Mouse (Mus musculus): ENCODE data around the gene Sccpdh. TPM values are rescaled to one million over a fixed set of nuclear protein-coding genes. Genes with fewer than 3 reads are reported as not detected.
"Not testable (repeated sequence)": the region's sequence is repeated elsewhere in the genome, so short reads cannot be mapped to it uniquely, and the experiment has no call there.

The Sccpdh gene
- polyA plus RNA-seq, 1 experiment from 2014 or later: 84.4 TPM

DNA sequence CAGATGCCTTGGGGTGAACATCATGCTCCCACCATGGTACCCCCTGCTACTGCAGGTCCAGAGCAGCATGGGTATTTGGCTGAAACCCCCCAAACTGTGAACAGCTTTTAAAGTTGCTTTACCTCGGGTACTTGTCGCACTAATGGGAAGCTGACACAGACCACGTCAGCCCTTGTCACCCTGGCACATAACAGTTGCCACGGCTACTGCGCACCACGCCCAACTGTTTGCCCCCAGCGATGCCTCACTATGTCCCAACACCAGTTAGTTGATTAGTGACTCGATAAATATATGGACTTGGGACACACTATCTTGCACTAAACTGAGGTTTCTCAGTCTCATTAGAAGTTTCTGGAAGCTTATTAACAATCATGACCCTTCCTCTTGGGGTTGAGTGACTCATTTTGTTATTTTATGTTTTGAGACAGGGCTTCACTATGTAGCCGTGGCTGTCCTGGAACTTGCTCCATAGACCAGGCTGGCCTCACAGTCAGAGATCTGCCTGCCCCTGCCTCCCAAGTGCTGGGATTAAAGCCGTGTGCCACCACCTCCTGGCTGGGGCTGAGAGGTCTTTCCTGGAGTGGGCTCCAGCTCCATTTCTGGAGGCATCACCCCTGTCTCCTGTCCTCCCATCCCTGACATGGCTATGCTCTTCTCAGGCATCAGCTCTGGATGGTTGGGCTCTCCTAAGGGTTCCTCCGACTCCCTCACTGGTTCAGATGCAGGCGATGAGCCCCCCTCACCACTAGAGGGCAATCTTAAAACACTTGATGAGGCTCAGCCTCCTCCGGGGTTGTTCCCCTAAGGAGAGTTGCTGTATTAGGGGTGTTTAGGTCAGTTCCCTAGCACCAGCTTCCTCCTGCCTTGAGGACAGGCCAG, 22.7 kb upstream of the Sccpdh start:
- no peak overlapping the region for H3K27ac ChIP-seq
- WGBS: 60% methylated on average over 13 of the region's 13 CpGs
- H3K9me3 ChIP-seq: no peaks in the 10 kb centered on the region
- H3K36me3 ChIP-seq: no peaks in the 10 kb centered on the region
- peaks cover 16% of the 10 kb centered on the region for H3K4me1 ChIP-seq
- no peak overlapping the region for H3K4me3 ChIP-seq
- H3K27me3 ChIP-seq (ENCODE audit: insufficient read depth, poor library complexity, severe bottlenecking): no peaks in the 10 kb centered on the region
- DNase-seq (ENCODE audit: low spot score): peak; percentile 89

DNA sequence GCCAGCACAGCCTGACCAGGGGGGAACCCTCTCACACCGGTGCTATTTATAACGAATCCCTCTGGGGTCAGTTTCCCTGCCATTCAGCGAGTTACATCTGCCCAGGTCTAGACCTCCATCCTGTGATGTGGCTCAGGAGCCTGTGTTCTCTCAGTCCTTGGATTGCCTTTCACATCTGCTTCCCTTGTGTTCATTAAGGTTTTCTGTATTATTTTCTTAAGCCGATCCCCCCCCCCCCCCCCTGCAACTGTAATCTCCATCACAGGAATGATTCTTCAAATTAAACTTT, 22.1 kb upstream of the Sccpdh start:
- DNase-seq (ENCODE audit: low spot score): no peak
- H3K27me3 ChIP-seq (ENCODE audit: insufficient read depth, poor library complexity, severe bottlenecking): no peaks in the 10 kb centered on the region
- 20% methylated on average over 4 of the region's 4 CpGs for WGBS
- no peaks in the 10 kb centered on the region for H3K36me3 ChIP-seq
- H3K4me3 ChIP-seq: no peak overlapping the region
- no peaks in the 10 kb centered on the region for H3K9me3 ChIP-seq
- H3K27ac ChIP-seq: no peak overlapping the region
- peaks cover 19% of the 10 kb centered on the region for H3K4me1 ChIP-seq

DNA sequence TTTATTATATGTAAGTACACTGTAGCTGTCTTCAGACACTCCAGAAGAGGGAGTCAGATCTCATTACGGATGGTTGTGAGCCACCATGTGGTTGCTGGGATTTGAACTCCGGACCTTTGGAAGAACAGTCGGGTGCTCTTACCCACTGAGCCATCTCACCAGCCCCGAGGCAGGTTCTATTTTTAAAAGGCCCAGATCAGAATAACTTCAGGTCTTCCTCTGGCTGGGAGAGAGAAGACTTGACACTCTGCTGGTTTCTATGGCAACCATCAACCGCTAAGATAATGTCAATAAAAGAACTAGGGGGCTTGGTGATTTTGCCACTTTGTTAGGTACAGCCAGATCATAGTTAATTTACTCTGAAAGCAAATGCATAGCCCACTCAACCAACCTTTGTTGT, 19.3 kb upstream of the Sccpdh start:
- peaks cover 19% of the 10 kb centered on the region for H3K4me1 ChIP-seq
- 59% methylated on average over 5 of the region's 5 CpGs for WGBS
- DNase-seq (ENCODE audit: low spot score); H3K36me3 ChIP-seq; H3K4me3 ChIP-seq; H3K9me3 ChIP-seq; H3K27ac ChIP-seq; H3K27me3 ChIP-seq (ENCODE audit: insufficient read depth, poor library complexity, severe bottlenecking): not testable (repeated sequence)

DNA sequence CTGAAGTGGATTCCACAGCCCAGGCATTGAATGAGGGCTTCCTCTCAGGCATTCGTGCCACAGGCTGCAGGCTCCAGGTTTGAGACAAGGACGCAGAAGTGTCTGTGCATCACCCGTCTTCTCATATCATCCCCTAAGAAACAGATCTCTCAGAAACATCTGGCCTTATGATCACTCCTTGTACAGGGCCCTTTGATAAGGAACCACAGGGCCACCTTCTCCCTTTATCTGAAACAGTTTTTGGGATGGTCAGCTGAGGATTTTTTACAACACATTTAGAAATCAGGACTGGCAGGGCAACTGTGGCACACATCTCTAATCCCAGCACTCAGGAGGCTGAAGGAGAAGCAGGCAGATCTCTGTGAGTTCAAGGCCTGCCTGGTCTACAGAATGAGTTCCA, 18.7 kb upstream of the Sccpdh start:
- Histone ChIP-seq H3K4me3 (no peak overlapping the region), H3K9me3 (no peaks in the 10 kb centered on the region), H3K4me1 (peaks cover 19% of the 10 kb centered on the region), H3K36me3 (no peaks in the 10 kb centered on the region), H3K27me3 (ENCODE audit: insufficient read depth, poor library complexity, severe bottlenecking) (no peaks in the 10 kb centered on the region), H3K27ac (no peak overlapping the region)
- 60% methylated on average over 3 of the region's 3 CpGs for WGBS
- DNase-seq (ENCODE audit: low spot score): no peak

DNA sequence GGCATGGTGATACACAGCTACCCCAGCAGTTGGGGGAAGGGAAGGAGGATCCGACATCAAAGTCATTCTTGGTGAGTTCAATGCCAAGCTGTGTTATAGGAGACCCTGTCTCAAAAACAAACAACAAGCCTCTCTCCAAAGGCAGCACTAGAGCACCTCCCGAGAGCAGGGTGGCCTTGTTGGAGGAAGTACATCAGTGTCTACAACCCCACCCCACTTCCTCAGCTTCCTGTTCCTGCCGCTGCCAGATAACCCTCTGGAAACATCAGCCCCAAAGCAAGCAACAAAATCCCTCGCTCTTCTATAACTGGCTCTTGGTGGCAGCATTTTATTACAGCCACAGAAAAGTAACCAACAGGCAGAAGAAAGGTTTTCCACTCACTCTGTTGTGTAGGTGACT, 17.7 kb upstream of the Sccpdh start:
- no peak for DNase-seq (ENCODE audit: low spot score)
- Histone ChIP-seq H3K36me3 (no peaks in the 10 kb centered on the region), H3K9me3 (no peaks in the 10 kb centered on the region), H3K27ac (peak overlapping the region; percentile 16; the same call in 1 of the 2 replicates), H3K27me3 (ENCODE audit: insufficient read depth, poor library complexity, severe bottlenecking) (no peaks in the 10 kb centered on the region), H3K4me1 (peaks cover 19% of the 10 kb centered on the region), H3K4me3 (no peak overlapping the region)
- 55% methylated on average over 4 of the region's 4 CpGs for WGBS

DNA sequence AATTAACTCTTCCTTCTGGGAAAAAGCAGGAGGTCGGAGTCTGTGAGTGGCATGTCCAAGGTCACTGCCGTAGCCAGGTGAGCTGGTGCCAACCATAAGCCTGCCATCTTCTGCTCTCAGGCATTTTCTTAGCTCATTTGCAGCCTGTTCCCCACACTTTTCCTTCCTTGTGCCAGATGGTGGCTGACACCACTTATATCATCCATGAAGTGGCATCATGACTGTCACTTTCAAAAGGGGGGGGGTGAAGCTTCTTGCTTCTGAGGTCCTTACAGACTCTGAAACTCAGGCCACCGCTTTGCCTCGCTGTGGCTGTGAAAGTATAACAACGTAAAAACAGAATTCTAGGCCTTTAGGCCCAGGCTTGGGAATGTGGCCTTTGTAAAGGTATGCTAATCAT, 16.8 kb upstream of the Sccpdh start:
- no peak overlapping the region for H3K27ac ChIP-seq

DNA sequence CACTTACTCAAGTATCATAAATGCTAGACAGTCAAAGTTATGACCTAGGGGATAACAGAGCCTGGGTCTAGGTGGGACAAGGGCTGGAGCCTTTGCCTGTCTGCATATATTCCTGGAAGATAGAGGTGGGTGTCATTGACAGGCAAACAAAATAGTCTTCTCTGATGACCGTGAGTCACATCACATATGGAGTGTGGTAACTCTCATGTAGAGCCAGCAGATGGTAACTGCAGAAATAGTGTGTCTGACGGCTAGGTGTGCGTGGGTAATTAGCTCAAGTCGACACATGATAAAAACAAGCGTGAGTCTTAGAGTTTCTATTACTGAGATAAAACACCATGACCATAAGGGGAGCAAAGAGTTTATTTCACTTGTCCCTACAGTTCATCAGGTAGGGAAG, 4.9 kb upstream of the Sccpdh start:
- Histone ChIP-seq H3K27me3 (ENCODE audit: insufficient read depth, poor library complexity, severe bottlenecking) (no peaks in the 10 kb centered on the region), H3K4me1 (peaks cover 7% of the 10 kb centered on the region; the same call in 1 of the 2 replicates), H3K4me3 (no peak overlapping the region), H3K36me3 (no peaks in the 10 kb centered on the region), H3K9me3 (no peaks in the 10 kb centered on the region), H3K27ac (no peak overlapping the region)
- 75% methylated on average over 5 of the region's 5 CpGs for WGBS
- DNase-seq (ENCODE audit: low spot score): no peak

More for the DNA sequence above, 16.8 kb upstream of the Sccpdh start:
- WGBS: 71% methylated on average over 5 of the region's 5 CpGs
- Histone ChIP-seq H3K4me1 (peaks cover 13% of the 10 kb centered on the region), H3K9me3 (no peaks in the 10 kb centered on the region), H3K4me3 (no peak overlapping the region), H3K36me3 (no peaks in the 10 kb centered on the region), H3K27me3 (ENCODE audit: insufficient read depth, poor library complexity, severe bottlenecking) (no peaks in the 10 kb centered on the region)
- DNase-seq (ENCODE audit: low spot score): no peak

DNA sequence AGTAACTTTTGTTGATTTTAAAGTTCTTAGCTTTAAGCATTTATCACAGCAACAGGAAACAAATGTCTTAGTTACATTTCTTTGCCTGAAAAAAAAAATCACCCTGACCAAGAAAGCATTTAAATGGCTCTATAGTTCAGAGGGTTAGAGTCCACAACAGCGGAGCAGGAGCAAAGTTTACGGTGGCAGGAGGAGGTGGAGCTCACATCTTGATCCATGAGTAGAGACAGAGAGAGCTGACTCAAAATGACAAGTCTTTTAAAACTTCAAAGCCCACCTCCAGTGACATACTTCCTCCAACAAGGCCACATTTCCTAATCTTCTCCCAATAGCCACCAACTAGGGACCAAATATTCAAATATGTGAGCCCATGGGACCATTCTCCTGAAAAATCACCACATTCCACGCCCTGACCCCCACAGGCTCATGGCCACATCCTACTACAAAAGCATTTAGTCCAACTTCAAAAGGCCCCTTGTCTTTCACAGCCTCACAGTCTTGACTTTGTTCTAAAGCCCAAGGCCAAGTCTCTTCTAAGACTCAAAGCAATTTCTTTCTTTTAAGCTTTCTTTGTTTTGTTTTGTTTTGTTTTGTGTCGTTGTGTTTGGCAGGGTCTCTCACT, 3.6 kb upstream of the Sccpdh start:
- H3K27me3 ChIP-seq (ENCODE audit: insufficient read depth, poor library complexity, severe bottlenecking): no peaks in the 10 kb centered on the region
- H3K36me3 ChIP-seq: no peaks in the 10 kb centered on the region
- no peak overlapping the region for H3K27ac ChIP-seq
- H3K9me3 ChIP-seq: no peaks in the 10 kb centered on the region
- peaks cover 14% of the 10 kb centered on the region for H3K4me1 ChIP-seq
- H3K4me3 ChIP-seq: no peak overlapping the region
- DNase-seq (ENCODE audit: low spot score): no peak
- WGBS: 80% methylated on average over 4 of the region's 4 CpGs

DNA sequence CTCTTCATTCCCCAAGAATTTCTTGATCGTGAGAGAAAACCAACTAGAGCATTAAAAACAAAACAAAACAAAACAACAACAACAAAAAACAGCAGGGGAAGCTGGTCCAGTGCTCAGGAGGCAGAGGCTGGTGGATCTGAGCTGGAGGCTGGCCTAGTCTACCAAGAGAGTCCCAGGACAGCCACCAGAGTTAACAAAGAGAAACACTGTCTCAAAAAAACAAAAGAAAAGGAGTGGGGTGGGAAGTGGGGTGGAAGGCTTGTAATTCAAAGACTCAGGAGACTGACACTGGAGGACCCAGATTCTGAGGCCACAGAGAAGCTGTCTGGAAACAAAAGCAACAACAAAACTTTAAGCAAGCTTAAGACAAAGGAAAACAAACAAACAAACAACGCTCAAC, 1.0 kb upstream of the Sccpdh start:
- peak overlapping the region; percentile 96; the same call in 1 of the 2 replicates for H3K27ac ChIP-seq
- peaks cover 14% of the 10 kb centered on the region for H3K4me1 ChIP-seq

DNA sequence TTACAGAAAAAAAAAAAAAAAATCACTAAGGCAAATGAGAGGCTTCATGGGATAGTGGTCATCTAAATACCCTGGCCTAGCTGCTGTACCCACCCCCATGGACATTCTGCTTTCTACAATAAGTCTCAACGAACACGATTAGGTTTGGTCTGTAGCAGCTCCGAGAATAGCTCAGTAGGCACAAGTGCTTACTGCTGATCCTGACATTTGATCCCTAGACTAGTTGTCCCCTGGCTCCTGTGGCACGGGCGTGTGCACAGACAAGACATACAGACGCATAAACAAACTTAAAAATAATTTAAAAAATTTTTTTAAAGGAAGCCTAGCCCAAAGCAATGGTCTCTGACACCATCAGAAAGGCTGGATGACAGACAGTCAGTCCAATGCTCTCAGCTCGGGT, 560 bp upstream of the Sccpdh start:
- peak overlapping the region; percentile 96 for H3K27ac ChIP-seq
- H3K4me1 ChIP-seq: peaks cover 14% of the 10 kb centered on the region
- H3K36me3 ChIP-seq: peaks cover 16% of the 10 kb centered on the region
- no peaks in the 10 kb centered on the region for H3K27me3 ChIP-seq (ENCODE audit: insufficient read depth, poor library complexity, severe bottlenecking)
- 4% methylated on average over 7 of the region's 7 CpGs for WGBS
- H3K9me3 ChIP-seq: no peaks in the 10 kb centered on the region
- peak overlapping the region; percentile 95 for H3K4me3 ChIP-seq
- no peak for DNase-seq (ENCODE audit: low spot score)

More for the DNA sequence above, 1.0 kb upstream of the Sccpdh start:
- 79% methylated on average over 2 of the region's 2 CpGs for WGBS
- DNase-seq (ENCODE audit: low spot score): no peak
- H3K36me3 ChIP-seq: peaks cover 11% of the 10 kb centered on the region
- H3K4me3 ChIP-seq: 0 out of 2 replicates have a peak overlapping the region, but pooled peaks have one; percentile 95
- no peaks in the 10 kb centered on the region for H3K9me3 ChIP-seq
- no peaks in the 10 kb centered on the region for H3K27me3 ChIP-seq (ENCODE audit: insufficient read depth, poor library complexity, severe bottlenecking)

DNA sequence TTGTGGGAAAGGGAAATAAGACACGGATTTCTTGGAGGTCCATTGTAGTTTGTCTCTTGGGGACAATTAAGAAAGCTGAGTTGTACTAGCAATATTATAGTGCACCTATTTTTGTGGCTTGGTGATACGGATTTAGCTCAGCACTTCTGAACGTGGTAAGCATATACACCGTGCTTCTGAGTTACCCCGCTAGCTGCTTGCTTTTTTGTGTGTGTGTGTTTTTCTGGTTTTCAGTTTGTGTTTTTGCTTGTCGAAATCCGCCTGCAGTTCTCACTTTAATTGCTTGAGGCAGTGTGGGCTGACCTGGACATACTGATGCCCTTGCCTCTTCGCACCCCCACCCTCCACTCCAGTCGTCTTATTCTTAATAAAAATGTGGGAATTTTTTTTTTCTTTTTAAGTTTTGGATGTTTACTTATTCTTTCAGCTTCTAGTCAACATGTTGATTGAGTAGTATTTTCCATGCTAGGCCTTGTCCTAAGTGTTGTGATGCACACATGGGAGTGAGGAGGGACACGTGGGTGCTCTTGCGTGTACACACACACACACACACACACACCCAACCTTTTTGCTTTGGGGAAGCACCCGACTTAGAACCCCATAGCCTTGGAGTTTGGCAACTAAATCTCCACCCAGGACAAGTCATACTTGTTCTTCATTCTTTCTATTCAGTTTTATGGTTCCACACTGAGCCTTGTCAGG, 977 bp downstream of the Sccpdh start:
- Histone ChIP-seq H3K9me3 (no peaks in the 10 kb centered on the region), H3K27ac (peak overlapping the region; percentile 96), H3K4me3 (peak overlapping the region; percentile 95), H3K4me1 (peaks cover 14% of the 10 kb centered on the region), H3K27me3 (ENCODE audit: insufficient read depth, poor library complexity, severe bottlenecking) (no peaks in the 10 kb centered on the region), H3K36me3 (peaks cover 31% of the 10 kb centered on the region)
- no peak for DNase-seq (ENCODE audit: low spot score)
- WGBS: 24% methylated on average over 12 of the region's 12 CpGs

DNA sequence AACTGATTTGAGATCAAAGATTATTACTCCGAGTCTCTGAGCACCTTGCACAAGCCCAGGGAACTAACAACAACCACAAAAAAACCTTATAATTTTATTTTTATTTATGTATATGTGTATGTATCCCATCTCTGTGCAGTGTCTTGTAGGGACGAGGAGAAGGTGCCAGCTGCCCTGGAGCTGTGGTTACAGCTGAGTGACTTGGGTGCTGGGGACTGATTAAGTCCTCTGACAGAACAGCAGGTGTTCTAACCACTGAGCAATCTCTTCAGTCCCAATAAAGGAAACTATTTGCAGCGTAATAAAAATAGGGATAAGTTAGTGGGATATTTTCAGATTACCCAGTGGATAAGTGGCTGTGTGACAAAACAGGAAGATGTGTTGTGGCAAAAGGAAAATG, 6.3 kb downstream of the Sccpdh start:
- H3K4me1 ChIP-seq: peaks cover under 1% of the 10 kb centered on the region; the same call in 1 of the 2 replicates
- WGBS: 85% methylated on average over 3 of the region's 3 CpGs
- H3K9me3 ChIP-seq: no peaks in the 10 kb centered on the region
- H3K27me3 ChIP-seq (ENCODE audit: insufficient read depth, poor library complexity, severe bottlenecking): no peaks in the 10 kb centered on the region
- no peak for DNase-seq (ENCODE audit: low spot score)
- no peak overlapping the region for H3K4me3 ChIP-seq
- no peak overlapping the region for H3K27ac ChIP-seq
- H3K36me3 ChIP-seq: peaks cover 75% of the 10 kb centered on the region

DNA sequence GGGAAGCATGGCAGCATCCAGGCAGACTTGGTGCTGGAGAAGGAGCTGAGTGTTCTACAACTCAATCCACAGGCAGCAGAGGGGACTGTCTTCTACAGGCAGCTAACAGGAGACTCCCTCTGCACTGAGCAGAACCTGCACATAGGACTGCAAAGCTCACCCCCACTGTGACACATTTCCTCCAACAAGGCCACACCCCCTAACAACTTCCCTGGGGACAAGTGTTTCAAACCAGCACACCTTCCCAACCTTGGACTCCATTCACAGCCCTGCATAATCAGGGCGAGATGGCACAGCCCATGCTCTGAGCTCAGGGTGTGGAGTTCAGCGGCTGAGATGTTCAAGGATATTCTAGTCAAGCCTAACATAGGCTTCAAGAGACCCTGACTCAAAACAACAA, 9.0 kb downstream of the Sccpdh start:
- H3K9me3 ChIP-seq: no peaks in the 10 kb centered on the region
- H3K36me3 ChIP-seq: peaks cover 85% of the 10 kb centered on the region
- no peak overlapping the region for H3K27ac ChIP-seq
- DNase-seq (ENCODE audit: low spot score): no peak
- no peaks in the 10 kb centered on the region for H3K4me1 ChIP-seq
- H3K4me3 ChIP-seq: no peak overlapping the region
- WGBS: 86% methylated on average over 2 of the region's 2 CpGs
- no peaks in the 10 kb centered on the region for H3K27me3 ChIP-seq (ENCODE audit: insufficient read depth, poor library complexity, severe bottlenecking)
